Mouse (Mus musculus) bone marrow macrophage, adult 2 months (primary cell): ENCODE results near the gene Btn1a1.

Experiments used
- CTCF ChIP-seq: IDR thresholded peaks from 2 replicates; pipeline ENCODE4 v1.5.1; 2012; ENCODE audit warnings: low read depth, mild to moderate bottlenecking, low read length, moderate library complexity
- POLR2A ChIP-seq: IDR thresholded peaks from 2 replicates; pipeline ENCODE4 v1.6.1; 2012; ENCODE audit warnings: mild to moderate bottlenecking, low read depth, low read length, borderline replicate concordance

- TF ChIP-seq CTCF (no peak), POLR2A (no peak)
These were observed 35.0 kb downstream of the Btn1a1 start for GRCm38 (mm10) chr13:23430734-23431133.
